Mouse (Mus musculus): ENCODE results near the gene Slc2a1. TPM values are rescaled to one million over a fixed set of nuclear protein-coding genes. Genes with fewer than 3 reads are reported as not detected.

Slc2a1 gene
- total RNA-seq, 2 experiments from 2014 or later, result 5.1 to 6.3 TPM

DNA sequence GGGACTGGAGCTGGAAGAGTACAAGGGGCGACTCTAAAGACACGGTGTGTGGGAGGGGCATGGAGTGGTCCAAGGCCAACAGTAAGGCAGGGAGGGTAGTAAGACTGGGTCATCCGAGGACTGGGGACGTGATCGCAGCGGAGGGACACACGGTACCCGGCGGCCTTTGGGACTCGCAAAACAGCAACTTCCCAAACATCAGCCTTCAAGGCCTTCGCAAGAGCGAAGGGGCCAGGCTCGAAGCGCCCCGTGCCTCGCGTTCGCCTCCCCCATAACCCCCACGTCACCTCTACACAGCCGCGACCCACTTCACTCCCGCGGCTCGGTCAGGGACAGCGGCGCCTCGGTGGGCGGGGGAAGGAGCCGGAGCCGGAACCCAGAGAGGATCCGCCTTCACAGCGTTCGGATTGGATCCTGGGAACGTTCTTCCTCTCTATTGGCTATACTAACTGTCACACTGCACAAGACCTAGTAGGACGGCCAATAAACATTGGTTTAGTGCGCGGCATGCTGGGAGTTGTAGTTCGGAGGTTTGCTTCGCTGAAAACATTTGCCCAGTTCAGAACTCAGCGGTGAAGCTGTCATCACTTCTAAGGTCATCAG is 65.4 kb downstream of the Slc2a1 start, which contains the start of gene Zfp691:
Gene Zfp691, minus strand, starts transcription at position 345 of the 603 bp plus-strand sequence.
- peak within 1 kb of the TSS; percentile 97 for H3K4me3 ChIP-seq
- peak; percentile 95 for DNase-seq
- intact Hi-C loops (cut with DNase I), result no loop called here
- H3K27ac ChIP-seq, result peak within 1 kb of the TSS; percentile 98
- no peak for TF ChIP-seq CTCF (IDR thresholded peaks at IDR 0.05)

DNA sequence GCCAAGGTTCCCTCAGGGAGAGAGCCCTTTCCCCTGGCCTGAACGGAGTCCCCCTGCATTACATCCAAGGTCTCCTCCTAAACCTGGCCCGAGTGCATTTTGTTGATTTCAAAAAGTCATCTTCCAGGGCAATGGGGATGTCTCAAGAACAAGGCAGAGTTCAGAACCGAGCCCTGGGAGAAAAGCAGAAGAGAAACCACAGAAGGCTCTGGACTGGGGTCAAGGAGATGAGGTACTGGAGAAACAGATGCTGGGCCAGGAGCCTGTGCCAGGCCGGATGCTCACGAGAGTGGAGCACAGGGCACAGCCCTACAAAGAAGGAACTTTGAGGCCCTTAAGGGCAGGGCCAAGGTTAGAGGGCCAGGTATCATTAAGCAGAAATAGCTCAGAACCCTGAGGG is 69.2 kb downstream of the Slc2a1 start:
- intact Hi-C loops (cut with DNase I), result no loop called here
- no peak for TF ChIP-seq CTCF (IDR thresholded peaks at IDR 0.05)
- Histone ChIP-seq H3K4me3 (no peak overlapping the region), H3K27ac (0 out of 2 replicates have a peak overlapping the region, but pooled peaks have one; percentile 1)
- DNase-seq, result peak; percentile 35

- H3K27ac ChIP-seq, result 0 out of 2 replicates have a peak overlapping the region, but pooled peaks have one; percentile 1
- intact Hi-C loops (cut with DNase I), result no loop called here
- no peak for DNase-seq
- TF ChIP-seq CTCF (IDR thresholded peaks at IDR 0.05), result no peak
- H3K4me3 ChIP-seq, result no peak overlapping the region
Observed at GRCm38 (mm10) chr4:119178331-119178730, 69.8 kb downstream of the Slc2a1 start.

DNA sequence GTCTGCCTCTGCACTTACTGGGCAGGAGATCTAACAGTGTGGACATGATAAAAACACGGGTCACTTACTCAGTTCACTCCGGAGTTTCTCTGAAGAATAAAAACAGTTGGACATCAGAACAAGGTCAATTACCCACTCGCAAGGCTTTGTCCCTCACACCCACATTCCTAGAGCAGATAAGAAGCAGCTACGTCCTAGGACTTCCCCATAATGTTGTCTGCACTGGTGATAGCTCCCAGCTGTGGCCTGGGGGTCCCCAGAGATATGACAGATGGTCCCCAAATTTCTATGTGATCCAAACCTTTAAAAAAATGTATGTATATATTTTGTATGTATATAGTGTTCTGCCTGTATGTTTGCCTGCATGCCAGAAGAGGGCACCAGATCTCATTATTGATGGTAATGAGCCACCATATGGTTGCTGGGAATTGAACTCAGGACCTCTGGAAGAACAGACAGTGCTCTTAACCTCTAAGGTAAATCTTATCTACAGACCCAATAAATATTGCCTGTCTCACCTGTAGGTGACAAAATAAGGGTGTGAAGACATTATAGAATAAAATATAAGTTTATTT is 71.7 kb downstream of the Slc2a1 start:
- intact Hi-C loops (cut with DNase I), result no loop called here

DNA sequence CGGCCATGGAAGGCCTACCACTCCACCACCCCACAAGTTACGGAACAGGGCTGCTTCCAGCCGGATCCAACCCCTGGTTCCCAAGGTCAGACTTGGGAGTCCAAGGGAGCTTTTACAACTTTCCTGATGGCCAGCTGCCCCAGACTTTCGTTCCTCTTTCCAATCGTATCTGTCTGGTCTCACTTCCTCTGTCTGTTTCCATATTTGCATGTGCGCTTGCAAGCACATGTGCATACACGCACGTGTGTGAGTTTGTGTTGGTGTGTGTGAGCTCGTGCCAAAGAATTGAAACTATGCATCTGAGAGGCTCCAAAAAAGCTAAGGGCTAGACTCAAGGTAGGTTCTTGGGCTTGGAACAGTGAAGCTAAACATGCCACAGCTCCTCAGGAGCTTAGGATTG is 72.9 kb downstream of the Slc2a1 start:
- DNase-seq, result no peak
- TF ChIP-seq CTCF (IDR thresholded peaks at IDR 0.05), result no peak
- Histone ChIP-seq H3K4me3 (no peak overlapping the region), H3K27ac (no peak overlapping the region)
- intact Hi-C loops (cut with DNase I), result no loop called here

More for the DNA sequence above, 71.7 kb downstream of the Slc2a1 start:
- Histone ChIP-seq H3K4me3 (no peak overlapping the region), H3K27ac (no peak overlapping the region)
- 0 out of 2 replicates have a peak, but pooled peaks have one; percentile 13 for TF ChIP-seq CTCF (IDR thresholded peaks at IDR 0.05)
- DNase-seq, result no peak

DNA sequence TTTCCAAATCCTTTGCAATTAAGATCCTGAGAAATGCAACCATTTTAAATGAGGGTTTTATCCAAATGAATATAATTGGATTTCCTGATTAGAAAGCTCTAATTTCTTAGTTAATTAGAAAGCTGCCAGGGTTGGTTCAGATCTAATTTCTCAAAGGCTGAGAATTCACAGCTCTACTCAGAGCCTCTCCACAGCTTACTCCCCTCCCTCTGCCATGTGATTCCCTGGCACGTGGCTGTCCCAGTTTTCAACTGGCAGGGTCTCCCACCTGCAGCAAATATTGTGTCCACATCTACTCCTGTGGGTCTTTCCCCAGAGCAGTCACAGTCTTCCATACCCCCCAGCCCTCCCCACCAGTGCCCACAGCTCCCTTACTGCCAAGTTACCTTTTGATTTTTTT is 75.0 kb downstream of the Slc2a1 start:
- DNase-seq, result no peak
- intact Hi-C loops (cut with DNase I), result no loop called here
- Histone ChIP-seq H3K27ac (no peak overlapping the region), H3K4me3 (no peak overlapping the region)
- TF ChIP-seq CTCF (IDR thresholded peaks at IDR 0.05), result no peak

DNA sequence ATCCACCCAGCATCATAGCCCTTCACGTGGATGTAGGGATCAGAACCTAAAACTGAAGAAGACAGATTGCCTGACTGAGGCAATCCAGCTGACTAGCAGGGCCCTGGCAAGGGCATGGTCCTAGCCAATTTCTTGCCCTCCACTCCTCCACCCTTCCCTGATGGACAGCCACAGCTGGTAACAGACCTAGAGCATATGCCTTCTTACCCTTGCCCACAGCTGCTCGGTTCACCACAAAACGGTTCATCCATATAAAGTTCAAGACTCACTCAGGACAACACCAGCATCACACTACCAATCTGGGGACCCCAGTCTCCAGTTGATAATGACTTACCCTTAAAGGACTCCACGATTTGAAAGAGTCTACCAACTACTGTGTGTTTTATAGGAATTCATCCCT is 77.3 kb downstream of the Slc2a1 start:
- no peak for DNase-seq
- no peak for TF ChIP-seq CTCF (IDR thresholded peaks at IDR 0.05)
- Histone ChIP-seq H3K4me3 (no peak overlapping the region), H3K27ac (no peak overlapping the region)
- intact Hi-C loops (cut with DNase I), result no loop called here

Small RNAs within 50 kb of the gene (microRNA-seq; reads per million reads assigned to microRNA genes)
- not detected for gene Mir1957a

Other genes with a start within 250 kb of the Slc2a1 start
- gene Olfr1331, start 244.1 kb upstream of the Slc2a1 start, total RNA-seq (2021), result not detected
- gene Olfr1330, start 220.1 kb upstream of the Slc2a1 start, total RNA-seq (2021), result not detected
- not detected for gene Olfr1329, start 191.2 kb upstream of the Slc2a1 start, total RNA-seq (2021)
- not detected for gene Olfr1328, start 170.1 kb upstream of the Slc2a1 start, total RNA-seq (2021)
- gene Lao1, start 147.1 kb upstream of the Slc2a1 start, total RNA-seq (2021), result under 1 TPM; 0.28 to 0.64 TPM
- gene Zfp691, start 65.5 kb downstream of the Slc2a1 start, total RNA-seq (2021), result 10 to 100 TPM; 16.8 to 26.4 TPM
- not detected for gene Ermap, start 81.3 kb downstream of the Slc2a1 start, total RNA-seq (2021)
- gene Svbp, start 86.6 kb downstream of the Slc2a1 start, total RNA-seq (2021), result 10 to 100 TPM in 1 of 2 experiments, 1 to 10 TPM in 1; 9.7 to 11.9 TPM
- not detected for gene Tmem269, start 109.5 kb downstream of the Slc2a1 start, total RNA-seq (2021)
- 10 to 100 TPM; 27.8 to 29.7 TPM for gene AU022252, start 124.0 kb downstream of the Slc2a1 start, total RNA-seq (2021)
- 10 to 100 TPM in 1 of 2 experiments, 1 to 10 TPM in 1; 9.6 to 12.7 TPM for gene P3h1, start 124.2 kb downstream of the Slc2a1 start, total RNA-seq (2021)
- gene Cldn19, start 146.7 kb downstream of the Slc2a1 start, total RNA-seq (2021), result 1 to 10 TPM in 1 of 2 experiments, under 1 TPM in 1; 0.86 to 1.1 TPM
- 100 to 1,000 TPM; 664 to 696 TPM for gene Ybx1, start 185.9 kb downstream of the Slc2a1 start, total RNA-seq (2021)
- gene Ppih, start 211.8 kb downstream of the Slc2a1 start, total RNA-seq (2021), result 1 to 10 TPM; 8.1 to 9.6 TPM

All from gastrocnemius, adult 2 months (tissue).